Mouse (Mus musculus) liver, adult 2 months (tissue): ENCODE data around the gene Gm48552.

Source experiments
- CTCF ChIP-seq: fragments of 200-500 bp; IDR thresholded peaks from 2 replicates; pipeline ENCODE4 v1.5.1; 2011; ENCODE audit warnings: low read depth, low read length, control low read depth
- POLR2A ChIP-seq: fragments of 200-500 bp; IDR thresholded peaks from 2 replicates; pipeline ENCODE4 v1.6.1; 2011; ENCODE audit warnings: low read length, control low read depth; ENCODE audit not compliant: insufficient read depth; ENCODE audit errors: extremely low read depth

GRCm38 (mm10) chr10:81433541-81434289, 44.9 kb downstream of the Gm48552 start:
- TF ChIP-seq CTCF (peak; percentile 67), POLR2A (no peak)
